Mouse (Mus musculus) heart, postnatal 36 days (tissue): Measurements from ENCODE around the gene Cops2. TPM values are rescaled to one million over a fixed set of nuclear protein-coding genes. Genes with fewer than 3 reads are reported as not detected.

ENCODE experiments used
- DNase-seq, 2 experiments: peaks; one replicate each; pipeline ENCODE4 v3.0.0; 2021 to 2022
- intact Hi-C: fragments of 180-260 bp; cut with DNase I; formaldehyde crosslinking; loops from one replicate; pipeline ENCODE4 v1.15.1; 2025
- total RNA-seq, 2 experiments: library from RNA; stranded (reverse); gene quantifications; 2 replicates each; pipeline ENCODE4 v1.2.3; 2021

Gene Cops2
- total RNA-seq, 2 experiments from 2014 or later = 86.5 to 91.6 TPM

GRCm38 (mm10) chr2:125829924-125830323 is 29.0 kb downstream of the Cops2 start:
- intact Hi-C loops = loop anchor here (5.0 kb wide), 1 partner anchor 63 kb away; no protein-coding TSS in a partner anchor

DNA sequence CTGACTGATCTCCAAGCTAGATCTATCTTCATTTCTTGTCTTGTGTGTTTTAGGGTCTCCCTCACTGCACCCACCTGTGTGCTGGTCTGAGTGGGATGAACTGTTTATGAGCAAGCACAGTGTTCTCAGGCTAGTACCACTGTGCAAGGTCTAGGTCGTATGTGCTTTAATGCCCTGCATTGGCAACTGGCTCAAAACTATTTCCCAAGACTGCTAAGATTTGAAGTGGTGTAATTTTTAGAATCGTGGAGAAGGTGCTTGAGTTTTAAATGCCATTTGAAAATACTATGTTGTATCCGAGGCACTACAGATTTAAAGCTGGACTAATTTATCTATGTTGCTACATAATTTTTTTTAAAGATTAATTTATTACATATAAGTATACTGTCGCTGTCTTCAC is 31.0 kb downstream of the Cops2 start:
- intact Hi-C loops = no loop called here
- no peak for DNase-seq

More at GRCm38 (mm10) chr2:125829924-125830323, 29.0 kb downstream of the Cops2 start:
- no peak for DNase-seq

- no peak for DNase-seq
- intact Hi-C loops = no loop called here
These were observed 32.7 kb downstream of the Cops2 start for GRCm38 (mm10) chr2:125826201-125826600.

DNA sequence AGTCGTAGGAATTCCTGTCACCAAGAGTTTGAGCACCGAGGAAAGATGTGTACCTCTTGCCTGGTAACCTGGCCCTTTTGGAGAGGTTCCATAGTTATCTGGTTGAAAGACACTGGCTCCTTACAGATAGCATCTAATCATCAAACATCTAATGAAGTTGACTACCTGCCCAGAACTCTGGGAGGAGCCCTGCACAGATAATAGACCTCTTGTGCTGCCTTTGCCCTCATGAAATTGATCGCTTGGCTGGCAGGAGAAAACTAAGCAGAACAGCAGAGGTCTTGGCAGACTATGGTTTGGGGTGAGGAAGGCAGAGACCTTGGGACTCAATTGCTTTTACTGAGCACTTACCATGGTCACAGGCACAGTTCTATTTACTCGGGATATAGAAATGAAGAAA is 38.5 kb downstream of the Cops2 start:
- DNase-seq = no peak
- intact Hi-C loops = no loop called here

DNA sequence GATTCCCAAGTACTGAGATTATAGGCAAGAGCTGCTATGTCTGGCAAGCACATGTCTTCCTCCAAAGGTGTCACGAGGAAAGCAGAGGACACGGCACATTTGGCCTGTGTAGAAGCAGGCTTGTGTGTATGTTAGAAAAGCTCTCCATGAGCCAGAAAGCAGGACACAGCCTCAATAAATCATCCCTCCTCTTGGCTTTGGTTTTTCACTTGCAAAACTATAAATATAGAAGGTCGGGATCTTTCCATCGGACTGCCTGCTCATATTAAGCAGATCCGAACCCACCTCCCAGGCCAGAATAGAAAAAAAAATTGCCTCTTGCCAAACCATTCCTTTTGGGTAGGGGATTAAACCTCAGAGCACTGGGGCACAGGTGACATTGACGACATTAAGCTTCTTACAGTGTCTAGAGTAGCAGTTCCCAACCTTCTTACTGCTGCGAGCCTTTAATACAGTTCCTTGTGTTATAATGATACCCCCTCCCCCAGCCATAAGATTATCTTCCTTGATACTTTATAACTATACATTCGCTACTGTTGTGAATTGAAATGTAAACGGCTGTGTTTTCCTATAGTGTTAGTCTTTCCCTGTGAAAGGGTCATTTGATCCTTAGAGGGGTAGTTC is 44.9 kb downstream of the Cops2 start:
- intact Hi-C loops = no loop called here
- DNase-seq = no peak

GRCm38 (mm10) chr2:125811332-125811731 is 47.6 kb downstream of the Cops2 start:
- no peak for DNase-seq
- intact Hi-C loops = no loop called here

GRCm38 (mm10) chr2:125809551-125809950 is 49.4 kb downstream of the Cops2 start:
- no peak for DNase-seq
- intact Hi-C loops = no loop called here

- DNase-seq = no peak
- intact Hi-C loops = no loop called here
These were observed 53.1 kb downstream of the Cops2 start for GRCm38 (mm10) chr2:125805826-125806225.

DNA sequence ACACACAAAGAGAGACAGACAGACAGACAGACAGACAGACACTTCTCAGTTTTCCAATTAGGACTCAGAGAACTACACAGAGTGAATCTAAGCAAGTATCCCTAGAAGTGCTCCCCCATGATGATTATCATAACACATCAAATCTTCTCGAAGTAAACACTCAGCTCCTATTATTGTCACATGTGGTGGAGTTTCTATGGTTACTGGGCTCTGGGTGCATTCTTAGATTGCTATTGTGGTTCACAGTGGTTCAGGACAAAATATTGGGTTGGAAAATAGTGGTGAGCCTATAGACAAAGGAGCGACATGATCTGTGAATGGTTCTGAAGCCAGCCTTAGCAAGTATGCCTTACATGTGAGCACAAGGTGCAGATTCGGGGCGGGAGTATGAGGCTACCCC is 57.0 kb downstream of the Cops2 start:
- intact Hi-C loops = no loop called here
- no peak for DNase-seq

GRCm38 (mm10) chr2:125801038-125801437 is 57.9 kb downstream of the Cops2 start:
- intact Hi-C loops = no loop called here
- DNase-seq = no peak

DNA sequence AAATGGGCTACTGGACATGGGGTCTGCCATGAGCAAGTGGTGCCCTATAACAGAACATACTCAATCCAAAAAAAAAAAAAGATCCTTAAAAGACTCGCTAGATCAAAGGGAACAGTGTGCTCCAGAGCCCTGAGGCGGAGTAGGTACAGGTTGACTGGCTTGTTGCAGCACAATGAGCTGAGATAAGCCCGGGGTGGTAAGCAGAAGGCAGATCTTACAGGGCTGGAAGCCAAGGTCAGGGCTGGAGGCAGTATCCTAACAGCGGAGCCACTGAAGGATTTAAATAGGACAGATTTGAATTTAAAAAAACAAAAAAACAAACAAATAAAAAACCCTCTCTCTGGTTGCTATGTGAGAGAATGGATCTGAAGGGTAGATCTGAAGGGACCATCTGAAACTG is 58.5 kb downstream of the Cops2 start:
- no peak for DNase-seq
- intact Hi-C loops = no loop called here

GRCm38 (mm10) chr2:125797872-125798271 is 61.1 kb downstream of the Cops2 start:
- DNase-seq = no peak
- intact Hi-C loops = no loop called here

DNA sequence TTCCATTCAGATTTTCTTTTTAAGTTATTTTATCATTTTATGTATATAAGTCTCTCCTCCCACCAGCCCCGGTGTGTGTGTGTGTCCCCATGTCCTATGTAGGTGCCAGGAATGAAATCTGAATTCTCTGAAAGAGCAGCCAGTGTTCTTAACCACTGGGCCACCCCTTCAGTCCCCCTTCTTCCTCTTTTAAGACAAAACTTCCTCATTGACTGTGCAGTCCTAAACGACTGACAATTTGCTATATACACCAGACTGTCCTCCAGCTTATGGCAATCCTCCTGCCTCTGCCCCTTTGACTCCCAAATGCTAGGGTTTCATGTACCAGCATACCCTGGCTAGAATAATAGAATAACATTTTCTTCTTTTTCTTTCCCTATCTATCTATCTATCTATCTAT is 63.8 kb downstream of the Cops2 start:
- intact Hi-C loops = no loop called here
- no peak for DNase-seq

- intact Hi-C loops = no loop called here
- no peak for DNase-seq
These were observed 64.8 kb downstream of the Cops2 start for GRCm38 (mm10) chr2:125794166-125794565.

DNA sequence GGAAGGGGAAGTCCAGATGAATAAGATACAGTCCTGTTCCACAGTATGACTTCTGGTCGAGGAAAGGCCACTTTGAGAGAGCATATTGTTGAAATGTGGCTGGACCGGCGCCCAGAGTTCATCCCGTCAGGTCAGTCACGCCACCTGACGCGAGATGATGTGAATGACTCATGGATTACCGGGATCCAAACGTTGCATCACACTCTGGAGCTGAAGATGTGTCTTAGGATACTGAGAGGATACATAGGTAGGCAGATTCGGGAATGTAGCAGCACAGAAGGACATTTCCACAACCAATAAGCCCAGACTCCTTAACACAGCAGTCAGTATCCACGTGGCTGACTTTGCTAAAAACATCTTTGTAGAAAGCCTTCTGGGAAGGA is 66.1 kb downstream of the Cops2 start:
- intact Hi-C loops = no loop called here
- DNase-seq = no peak

DNA sequence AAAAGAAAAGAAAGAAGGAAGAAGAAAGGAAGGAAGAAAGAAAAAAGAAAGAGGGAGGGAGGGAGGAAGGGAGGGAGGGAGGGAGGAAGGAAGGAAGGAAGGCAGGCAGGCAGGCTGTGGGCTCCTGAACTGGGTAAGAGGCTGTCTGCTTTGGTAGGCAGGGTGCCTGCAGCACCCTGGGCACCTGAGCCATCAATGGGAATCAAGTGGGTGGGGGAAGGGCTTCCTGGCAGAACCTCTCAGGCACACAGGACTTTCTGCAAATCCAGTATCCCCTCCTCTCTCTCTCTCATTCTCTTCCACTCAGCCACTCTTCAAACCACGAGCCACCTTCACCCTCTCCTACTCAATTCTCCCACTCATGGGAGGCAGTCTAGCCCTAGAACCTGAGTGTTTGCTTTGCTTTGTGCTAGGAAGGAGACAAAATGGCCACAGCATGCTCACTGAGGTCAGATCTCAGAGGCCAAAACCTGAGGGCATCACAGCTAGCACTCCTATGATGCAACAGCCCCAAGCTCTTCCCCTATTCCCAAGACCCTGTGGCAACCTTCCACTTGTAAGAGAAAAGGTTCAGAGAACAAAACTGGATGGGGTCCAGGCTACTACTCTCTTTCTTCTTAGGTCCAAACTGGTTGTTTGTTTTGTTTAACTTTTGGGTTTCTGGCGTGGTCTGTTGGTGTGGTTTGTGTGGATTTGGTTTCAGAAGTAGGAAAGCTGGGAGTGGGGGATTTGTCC is 66.6 kb downstream of the Cops2 start:
- intact Hi-C loops = no loop called here
- DNase-seq = no peak

DNA sequence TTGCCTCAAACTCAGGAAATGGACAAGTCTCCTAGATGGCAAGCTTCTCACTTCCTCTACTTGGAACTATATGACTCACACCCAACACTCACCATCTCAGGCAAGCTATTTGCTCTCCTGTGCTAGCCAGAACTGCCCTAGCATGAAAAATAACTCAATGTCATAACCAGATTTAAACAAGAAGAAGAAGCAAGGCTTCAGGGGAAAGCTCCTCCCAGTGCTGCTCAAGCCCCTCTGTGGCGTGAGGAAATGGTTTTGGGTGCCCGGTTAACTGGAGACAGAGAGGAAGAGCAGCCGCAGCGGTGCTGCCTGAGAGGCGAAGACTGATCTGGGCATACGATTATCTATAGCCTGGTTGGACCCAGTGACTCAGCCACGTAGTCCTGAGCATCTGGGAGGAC is 67.5 kb downstream of the Cops2 start:
- intact Hi-C loops = no loop called here
- DNase-seq = no peak

GRCm38 (mm10) chr2:125790242-125790641 is 68.7 kb downstream of the Cops2 start:
- intact Hi-C loops = no loop called here

GRCm38 (mm10) chr2:125789265-125789664 is 69.7 kb downstream of the Cops2 start:
- intact Hi-C loops = no loop called here
- no peak for DNase-seq

More at GRCm38 (mm10) chr2:125790242-125790641, 68.7 kb downstream of the Cops2 start:
- no peak for DNase-seq

DNA sequence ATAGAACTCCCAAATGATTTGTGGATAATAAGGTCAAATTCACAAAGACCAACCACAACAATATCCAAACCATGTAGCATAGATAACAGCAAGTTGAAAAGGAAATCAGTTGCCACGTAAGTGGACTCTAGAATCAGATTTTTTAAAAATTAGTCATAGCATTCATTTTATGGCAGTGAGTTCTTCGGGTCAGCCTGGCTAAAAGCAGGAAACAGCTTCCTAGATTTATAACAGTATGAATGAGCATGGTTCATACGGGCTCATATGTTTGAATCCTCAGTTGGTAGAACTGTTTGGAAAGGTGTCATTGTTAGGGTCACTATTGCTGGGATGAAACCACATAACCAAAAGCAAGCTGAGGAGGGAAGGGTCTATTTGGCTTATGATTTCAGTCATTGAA is 70.2 kb downstream of the Cops2 start:
- no peak for DNase-seq
- intact Hi-C loops = no loop called here

DNA sequence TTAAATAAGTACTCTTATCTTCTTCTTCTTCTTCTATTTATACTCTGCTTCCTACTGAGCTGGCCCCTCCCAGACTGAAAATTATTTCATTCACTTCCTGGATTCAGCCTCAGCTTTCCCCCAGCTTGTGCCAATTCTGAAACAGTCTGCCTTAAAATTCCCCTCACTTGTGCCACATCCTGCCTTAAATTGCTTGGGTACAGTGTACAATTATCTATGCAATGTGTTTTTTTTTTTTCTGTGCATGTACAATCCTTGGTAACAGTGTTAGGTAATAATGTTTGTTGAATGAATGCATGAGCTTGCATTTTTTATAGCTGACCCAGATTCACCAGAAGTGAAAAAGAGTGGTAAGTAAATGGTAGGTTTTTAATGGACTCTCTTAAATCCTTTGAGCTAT is 70.6 kb downstream of the Cops2 start:
- intact Hi-C loops = no loop called here
- no peak for DNase-seq

GRCm38 (mm10) chr2:125785021-125785420 is 73.9 kb downstream of the Cops2 start:
- no peak for DNase-seq
- intact Hi-C loops = no loop called here
